Mouse (Mus musculus) forebrain, embryonic 16.5 days (tissue): ENCODE measurements at regions not wholly inside any gene's neighbourhood (a gene's known extent, or its start where the extent isn't known, plus 50 kb on each side); places are given as distances from the start of the nearest gene placed in this dataset.

Experiments
- ATAC-seq: fragments of 200-750 bp; cut with Nextera tagmentation; 2 replicates; pipeline ENCODE4 v1.8.0; 2017; ENCODE audit warnings: mild to moderate bottlenecking, moderate library complexity
- H3K27ac ChIP-seq: fragments of 300-500 bp; sonication (generic); 2 replicates; pipeline ENCODE4 v1.5.1; 2014; ENCODE audit warnings: low read length, control low read depth
- H3K27me3 ChIP-seq: fragments of 300-500 bp; sonication (generic); replicated peaks from 2 replicates; pipeline ENCODE4 v1.6.1; 2014; ENCODE audit warnings: low read length; ENCODE audit not compliant: control insufficient read depth, insufficient read depth
- H3K36me3 ChIP-seq: fragments of 300-500 bp; sonication (generic); 2 replicates; pipeline ENCODE4 v1.6.1; 2014; ENCODE audit not compliant: control insufficient read depth, insufficient read depth
- H3K4me1 ChIP-seq: fragments of 300-500 bp; sonication (generic); replicated peaks from 2 replicates; pipeline ENCODE4 v1.6.1; 2014; ENCODE audit warnings: low read length; ENCODE audit not compliant: control insufficient read depth, insufficient read depth
- H3K4me2 ChIP-seq: fragments of 300-500 bp; sonication (generic); 2 replicates; pipeline ENCODE4 v1.6.1; 2014; ENCODE audit warnings: mild to moderate bottlenecking, low read length, control low read depth
- H3K4me3 ChIP-seq: fragments of 300-500 bp; sonication (generic); replicated peaks from 2 replicates; pipeline ENCODE4 v1.5.1; 2014; ENCODE audit warnings: mild to moderate bottlenecking, low read length, control low read depth
- H3K9ac ChIP-seq: fragments of 300-500 bp; sonication (generic); replicated peaks from 2 replicates; pipeline ENCODE4 v1.6.1; 2014; ENCODE audit warnings: low read depth, low read length, control low read depth
- H3K9me3 ChIP-seq: fragments of 300-500 bp; sonication (generic); 2 replicates; pipeline ENCODE4 v1.6.1; 2016; ENCODE audit warnings: low read length; ENCODE audit not compliant: control insufficient read depth
- WGBS: fragments of 180-500 bp; shearing (Covaris S2); extraction: QIAGEN DNeasy Blood & Tissue Kit; methylation state at CpG from one replicate; pipeline ENCODE4 v1.1.7; 2014; 5-methylcytosine and 5-hydroxymethylcytosine counted together

DNA sequence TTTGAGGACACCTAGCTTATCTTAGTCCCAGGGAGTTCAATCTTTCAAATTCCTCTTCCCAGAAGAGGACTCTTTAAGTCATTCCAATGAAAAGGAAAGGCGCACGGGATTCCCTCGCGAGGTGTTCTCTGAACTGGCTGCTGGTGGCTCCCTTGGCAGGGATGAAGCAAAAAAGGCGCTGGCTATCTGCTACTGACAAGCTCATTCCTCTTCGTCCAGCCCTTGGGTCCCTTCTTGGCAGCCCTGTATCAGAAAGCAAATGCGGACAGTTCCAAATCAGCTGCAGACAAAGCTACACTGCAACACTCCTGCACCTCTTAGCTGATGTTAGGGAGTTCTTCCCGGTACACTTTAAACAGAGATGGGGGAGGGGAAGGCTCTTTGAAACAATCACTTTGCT, 155.4 kb downstream of the Ifng start:
- no peaks in the 10 kb centered on the region for H3K27me3 ChIP-seq
- no peak overlapping the region for H3K4me3 ChIP-seq
- WGBS = 45% methylated on average over 8 of the region's 8 CpGs
- no peaks in the 10 kb centered on the region for H3K9me3 ChIP-seq
- no peaks in the 10 kb centered on the region for H3K36me3 ChIP-seq
- no peak overlapping the region for H3K27ac ChIP-seq
- H3K4me1 ChIP-seq = no peaks in the 10 kb centered on the region
- ATAC-seq = no peak
- H3K9ac ChIP-seq = no peak overlapping the region
- no peak overlapping the region for H3K4me2 ChIP-seq

DNA sequence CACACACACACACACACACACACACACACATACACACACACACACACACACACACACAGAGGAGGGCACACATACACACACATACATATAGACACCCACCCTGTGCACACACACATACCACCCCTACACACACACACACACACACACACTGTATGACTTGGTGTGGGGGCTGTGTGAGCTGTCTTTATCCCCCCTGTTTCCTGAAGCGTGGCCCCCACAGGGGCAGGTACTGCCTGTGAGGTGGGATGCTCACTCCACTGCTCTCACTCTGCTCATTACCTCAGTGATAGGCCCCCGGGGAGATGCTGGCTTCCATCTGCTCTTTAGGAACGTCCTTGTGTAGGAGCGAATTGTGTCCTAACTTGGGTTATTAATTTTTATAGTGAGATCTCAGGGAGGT, 157.7 kb downstream of the Ifng start:
- no peaks in the 10 kb centered on the region for H3K36me3 ChIP-seq

GRCm38 (mm10) chr10:118599197-118599596, 158.4 kb downstream of the Ifng start:
- 95% methylated on average over 5 of the region's 5 CpGs for WGBS
- Histone ChIP-seq H3K9me3 (no peaks in the 10 kb centered on the region), H3K9ac (no peak overlapping the region), H3K36me3 (no peaks in the 10 kb centered on the region), H3K4me2 (no peak overlapping the region), H3K27me3 (no peaks in the 10 kb centered on the region), H3K4me3 (no peak overlapping the region), H3K4me1 (no peaks in the 10 kb centered on the region), H3K27ac (no peak overlapping the region)
- no peak for ATAC-seq

More for the DNA sequence above, 157.7 kb downstream of the Ifng start:
- no peak for ATAC-seq
- Histone ChIP-seq H3K4me1 (no peaks in the 10 kb centered on the region), H3K9me3 (no peaks in the 10 kb centered on the region), H3K4me2 (no peak overlapping the region), H3K27me3 (no peaks in the 10 kb centered on the region), H3K27ac (no peak overlapping the region), H3K4me3 (no peak overlapping the region), H3K9ac (no peak overlapping the region)
- WGBS = 84% methylated on average over 4 of the region's 4 CpGs

DNA sequence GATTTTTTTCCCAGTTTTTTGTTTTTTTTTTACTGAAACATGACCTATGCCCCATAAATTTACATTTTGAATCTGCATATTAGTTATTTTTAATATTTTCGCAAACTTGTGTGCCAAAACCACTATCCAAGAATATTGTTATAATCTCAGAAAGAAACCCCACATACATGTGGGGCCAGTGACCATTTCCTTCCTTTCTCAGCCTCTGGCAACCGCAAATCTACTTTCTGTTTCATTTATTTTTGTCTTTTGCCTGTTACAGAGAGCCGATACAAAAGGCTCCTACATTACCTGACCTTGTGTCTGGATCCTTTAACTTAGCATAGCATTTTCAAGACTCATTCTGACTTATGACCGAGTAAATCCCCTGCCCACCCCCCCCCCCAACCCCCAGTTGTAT, 158.8 kb downstream of the Ifng start:
- no peaks in the 10 kb centered on the region for H3K4me1 ChIP-seq
- no peak overlapping the region for H3K4me2 ChIP-seq
- no peaks in the 10 kb centered on the region for H3K27me3 ChIP-seq
- no peak overlapping the region for H3K9ac ChIP-seq
- no peaks in the 10 kb centered on the region for H3K9me3 ChIP-seq
- H3K27ac ChIP-seq = no peak overlapping the region
- 96% methylated on average over 4 of the region's 4 CpGs for WGBS
- H3K36me3 ChIP-seq = no peaks in the 10 kb centered on the region
- ATAC-seq = no peak
- no peak overlapping the region for H3K4me3 ChIP-seq

GRCm38 (mm10) chr10:118602922-118603321, 162.1 kb downstream of the Ifng start:
- H3K4me3 ChIP-seq = no peak overlapping the region
- H3K36me3 ChIP-seq = no peaks in the 10 kb centered on the region
- no peaks in the 10 kb centered on the region for H3K27me3 ChIP-seq
- no peak overlapping the region for H3K27ac ChIP-seq
- no peak overlapping the region for H3K4me2 ChIP-seq
- H3K9me3 ChIP-seq = 0 out of 2 replicates have a peak, but pooled peaks cover 2% of the 10 kb centered on the region
- H3K9ac ChIP-seq = no peak overlapping the region
- no peaks in the 10 kb centered on the region for H3K4me1 ChIP-seq
- WGBS = 79% methylated on average over 4 of the region's 4 CpGs
- no peak for ATAC-seq

DNA sequence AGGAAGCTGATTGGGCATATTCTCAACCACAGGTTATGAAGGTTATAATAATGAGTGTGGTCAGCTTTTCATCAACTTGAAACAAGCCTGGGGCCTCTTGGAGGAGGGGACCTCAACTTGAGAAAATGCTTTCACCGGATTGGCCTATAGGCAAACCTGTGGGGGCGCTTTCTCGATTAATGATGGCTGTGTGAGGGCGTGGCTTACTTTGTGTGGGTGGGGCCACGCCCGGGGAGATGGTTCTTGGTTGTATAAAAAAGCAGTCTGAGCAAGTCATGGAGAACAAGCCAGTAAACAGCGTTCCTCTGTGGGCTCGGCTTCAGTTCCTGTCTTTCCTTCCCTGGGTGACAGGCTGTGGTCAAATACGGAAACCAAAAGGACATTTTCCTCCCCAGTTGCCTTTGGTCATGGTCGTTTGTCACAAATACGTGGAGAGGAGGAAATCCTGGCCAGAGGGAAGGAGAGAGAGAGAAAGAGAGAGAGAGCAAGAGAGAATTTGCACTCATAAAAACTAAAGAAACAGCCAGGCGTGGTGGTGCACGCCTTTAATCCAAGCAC, 163.1 kb downstream of the Ifng start:
- WGBS = 93% methylated on average over 13 of the region's 13 CpGs
- H3K4me1 ChIP-seq = no peaks in the 10 kb centered on the region
- no peak overlapping the region for H3K4me3 ChIP-seq
- H3K27ac ChIP-seq = no peak overlapping the region
- no peaks in the 10 kb centered on the region for H3K27me3 ChIP-seq
- H3K36me3 ChIP-seq = no peaks in the 10 kb centered on the region
- no peak overlapping the region for H3K4me2 ChIP-seq
- 0 out of 2 replicates have a peak, but pooled peaks cover 2% of the 10 kb centered on the region for H3K9me3 ChIP-seq
- ATAC-seq = no peak
- no peak overlapping the region for H3K9ac ChIP-seq

DNA sequence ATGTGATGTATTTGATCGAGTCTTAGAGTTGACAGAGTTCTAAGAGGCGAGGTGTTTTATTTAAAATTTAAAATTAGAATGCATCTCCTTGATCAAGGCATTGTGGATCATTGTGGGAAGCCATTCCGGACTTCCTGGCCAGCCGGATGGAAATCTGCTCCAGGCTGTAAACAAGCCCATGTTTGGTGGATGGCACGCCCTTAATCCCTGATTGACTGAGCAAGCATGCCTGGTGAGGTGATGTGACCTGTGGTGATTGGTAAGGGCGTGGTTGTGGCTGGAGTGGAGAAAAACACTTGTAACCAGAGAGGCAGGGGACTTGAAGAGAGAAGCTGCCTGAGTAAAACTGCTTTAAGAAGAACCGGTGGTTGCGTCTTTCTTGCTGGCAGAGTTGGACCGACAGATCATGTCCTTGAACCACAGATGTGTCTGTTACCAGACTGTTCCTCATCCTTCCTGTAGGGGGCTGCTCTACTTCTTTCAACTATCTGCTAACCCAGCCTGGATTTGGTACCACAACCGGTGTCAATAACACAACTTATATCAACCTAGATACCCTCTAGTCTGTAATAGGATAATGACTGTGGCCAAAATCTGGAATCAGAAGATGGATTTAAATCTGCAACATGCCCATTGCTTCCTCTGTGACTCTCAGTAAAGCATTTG, 164.4 kb downstream of the Ifng start:
- Histone ChIP-seq H3K36me3 (no peaks in the 10 kb centered on the region), H3K27ac (no peak overlapping the region), H3K9ac (no peak overlapping the region), H3K4me3 (no peak overlapping the region), H3K27me3 (no peaks in the 10 kb centered on the region), H3K4me1 (no peaks in the 10 kb centered on the region), H3K9me3 (0 out of 2 replicates have a peak, but pooled peaks cover 2% of the 10 kb centered on the region), H3K4me2 (no peak overlapping the region)
- 92% methylated on average over 10 of the region's 10 CpGs for WGBS
- no peak for ATAC-seq

DNA sequence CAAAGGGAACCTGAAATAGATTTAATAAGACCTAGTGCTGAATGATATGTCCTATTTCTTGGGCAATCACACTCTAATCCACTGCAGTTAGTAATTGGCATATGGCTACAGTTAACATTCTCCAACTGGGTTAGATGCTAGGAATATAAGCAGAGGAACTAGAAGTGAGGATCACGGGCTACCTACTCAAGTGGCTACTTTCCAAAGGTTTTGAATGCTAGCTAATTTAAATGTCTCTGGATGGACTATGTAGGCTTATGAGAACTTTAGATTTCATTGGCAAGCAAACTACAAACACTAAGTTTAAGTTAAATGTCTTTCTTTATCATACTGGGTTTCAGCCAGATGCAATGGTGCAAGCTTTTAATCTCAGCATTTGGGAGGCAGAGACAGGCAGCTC, 166.6 kb downstream of the Ifng start:
- 95% methylated on average over 1 of the region's 1 CpGs for WGBS
- H3K4me3 ChIP-seq = no peak overlapping the region

DNA sequence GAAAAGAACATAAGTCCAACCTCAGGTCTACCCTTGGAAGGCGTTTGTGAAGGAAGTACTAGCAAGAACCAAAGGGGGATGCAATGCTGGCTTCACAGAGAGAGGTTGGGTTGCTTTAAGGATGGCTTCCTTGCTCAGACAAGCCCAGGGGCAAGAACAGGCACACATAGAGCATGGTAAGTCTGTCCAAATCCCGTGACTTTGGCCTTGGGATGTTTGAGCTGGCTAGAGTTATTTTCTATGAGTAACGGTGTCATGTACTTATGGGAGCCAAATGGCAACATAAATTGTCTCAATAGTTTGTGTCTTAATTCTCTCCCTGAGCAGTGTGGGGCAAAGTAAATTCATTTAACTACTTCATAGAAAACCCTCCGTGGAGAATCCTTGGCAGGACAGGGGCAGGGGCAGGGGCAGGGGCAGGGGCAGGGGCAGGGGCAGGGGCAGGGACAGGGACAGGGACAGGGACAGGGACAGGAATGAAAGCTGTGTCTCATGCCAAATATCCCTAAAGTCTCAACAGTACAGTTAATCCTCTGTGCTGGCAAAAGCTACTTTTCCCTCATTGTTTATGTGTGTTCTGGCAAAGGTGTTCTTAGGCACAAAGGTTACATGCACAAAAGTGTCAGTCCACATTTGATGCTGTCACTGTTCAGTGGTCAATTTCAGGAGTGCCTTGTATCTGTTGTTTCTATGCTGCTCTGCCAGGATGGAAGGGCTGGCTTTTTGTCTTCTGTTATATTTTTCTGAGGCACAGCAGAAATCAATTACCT, 167.7 kb downstream of the Ifng start:
- WGBS = 72% methylated on average over 4 of the region's 4 CpGs
- H3K9ac ChIP-seq = no peak overlapping the region
- H3K4me2 ChIP-seq = no peak overlapping the region
- no peaks in the 10 kb centered on the region for H3K36me3 ChIP-seq
- H3K27ac ChIP-seq = no peak overlapping the region
- ATAC-seq = no peak
- H3K4me1 ChIP-seq = no peaks in the 10 kb centered on the region
- no peaks in the 10 kb centered on the region for H3K27me3 ChIP-seq
- H3K9me3 ChIP-seq = 0 out of 2 replicates have a peak, but pooled peaks cover 2% of the 10 kb centered on the region
- no peak overlapping the region for H3K4me3 ChIP-seq

More for the DNA sequence above, 166.6 kb downstream of the Ifng start:
- Histone ChIP-seq H3K36me3 (no peaks in the 10 kb centered on the region), H3K27me3 (no peaks in the 10 kb centered on the region), H3K27ac (no peak overlapping the region), H3K9me3 (0 out of 2 replicates have a peak, but pooled peaks cover 2% of the 10 kb centered on the region), H3K9ac (no peak overlapping the region), H3K4me2 (no peak overlapping the region), H3K4me1 (no peaks in the 10 kb centered on the region)
- no peak for ATAC-seq
